Mouse (Mus musculus): Measurements from ENCODE around the gene Tas2r105.
A peak's percentile ranks its signal among the peaks of the same experiment; 100 is the strongest.

Tas2r105 gene

GRCm38 (mm10) chr6:131687395-131687794 is at the start of gene Tas2r105:
Gene Tas2r105 (minus strand): TSS chr6:131687495.
- DNase-seq (ENCODE audit: low read depth, low spot score), result no peak

- peak; percentile 57 for DNase-seq (ENCODE audit: low read depth, low spot score)
These were observed 25.5 kb upstream of the Tas2r105 start for GRCm38 (mm10) chr6:131712803-131713202.

GRCm38 (mm10) chr6:131689963-131690362 is 2.7 kb upstream of the Tas2r105 start, which contains the start of gene Tas2r114:
Gene Tas2r114 (minus strand): TSS chr6:131690063.
- no peak for DNase-seq (ENCODE audit: low read depth, low spot score)

- no peak for DNase-seq (ENCODE audit: low read depth, low spot score)
These were observed 1.7 kb downstream of the Tas2r105 start, which contains the start of gene Tas2r104 for GRCm38 (mm10) chr6:131685644-131686043. Gene Tas2r104 (minus strand): TSS chr6:131685744.

- no peak for DNase-seq (ENCODE audit: low read depth, low spot score)
These were observed 8.5 kb downstream of the Tas2r105 start, which contains the start of gene Tas2r106 for GRCm38 (mm10) chr6:131678786-131679185. Gene Tas2r106 (minus strand): TSS chr6:131678886.

- DNase-seq (ENCODE audit: low read depth, low spot score), result no peak
These were observed 27.2 kb downstream of the Tas2r105 start, which contains the start of gene Tas2r107 for GRCm38 (mm10) chr6:131660049-131660448. Gene Tas2r107 (minus strand): TSS chr6:131660149.
